Mouse (Mus musculus) intestine, postnatal 0 days (tissue): ENCODE results near the gene Rph3al. TPM values are rescaled to one million over a fixed set of nuclear protein-coding genes. Genes with fewer than 3 reads are reported as not detected.

Experiments
- ATAC-seq: fragments of 200-750 bp; cut with Nextera tagmentation; 2 replicates; pipeline ENCODE4 v1.8.0; 2017; ENCODE audit warnings: mild to moderate bottlenecking, moderate TSS enrichment, moderate library complexity
- H3K27ac ChIP-seq: fragments of 300-500 bp; sonication (generic); 2 replicates; pipeline ENCODE4 v1.5.1; 2014; ENCODE audit warnings: mild to moderate bottlenecking, low read depth, low read length, moderate library complexity
- H3K27me3 ChIP-seq: fragments of 300-500 bp; sonication (generic); replicated peaks from 2 replicates; pipeline ENCODE4 v1.6.1; 2014; ENCODE audit warnings: low read length, mixed read lengths; ENCODE audit not compliant: control insufficient read depth, insufficient read depth
- H3K36me3 ChIP-seq: fragments of 300-500 bp; sonication (generic); 2 replicates; pipeline ENCODE4 v1.6.1; 2014; ENCODE audit warnings: mild to moderate bottlenecking, moderate library complexity; ENCODE audit not compliant: control insufficient read depth, insufficient read depth
- H3K4me1 ChIP-seq: fragments of 300-500 bp; sonication (generic); replicated peaks from 2 replicates; pipeline ENCODE4 v1.6.1; 2014; ENCODE audit warnings: antibody characterized with exemption, low read length, mixed read lengths; ENCODE audit not compliant: control insufficient read depth, insufficient read depth
- H3K4me2 ChIP-seq: fragments of 300-500 bp; sonication (generic); replicated peaks from 2 replicates; pipeline ENCODE4 v1.6.1; 2014; ENCODE audit warnings: low read depth, mild to moderate bottlenecking, moderate library complexity
- H3K4me3 ChIP-seq: fragments of 300-500 bp; sonication (generic); 2 replicates; pipeline ENCODE4 v1.5.1; 2014; ENCODE audit warnings: low read depth, low read length
- H3K9ac ChIP-seq: fragments of 300-500 bp; sonication (generic); 2 replicates; pipeline ENCODE4 v1.6.1; 2014; ENCODE audit warnings: mild to moderate bottlenecking, low read depth, low read length
- H3K9me3 ChIP-seq: fragments of 300-500 bp; sonication (generic); 2 replicates; pipeline ENCODE4 v1.6.1; 2016; ENCODE audit warnings: mixed run types; ENCODE audit not compliant: control insufficient read depth
- CTCF ChIP-seq: sonication (generic); IDR thresholded peaks from 2 replicates; pipeline ENCODE4 v1.5.1; 2016; ENCODE audit warnings: low read depth, mild to moderate bottlenecking, control low read depth, antibody characterized with exemption, moderate library complexity
- WGBS: fragments of 180-500 bp; shearing (Covaris S2); extraction: QIAGEN DNeasy Blood & Tissue Kit; methylation state at CpG from one replicate; pipeline ENCODE4 v1.1.7; 2014; 5-methylcytosine and 5-hydroxymethylcytosine counted together
- polyA plus RNA-seq: library from polyadenylated mRNA; unstranded; fragments of >200 nt; fragmentation: Nextera tagmentation; extraction: Ambion mirVana; gene quantifications from 2 replicates; pipeline ENCODE4 v1.2.1, GENCODE M21; 2015

Rph3al gene
- polyA plus RNA-seq, 1 experiment from 2014 or later: 10.5 TPM

DNA sequence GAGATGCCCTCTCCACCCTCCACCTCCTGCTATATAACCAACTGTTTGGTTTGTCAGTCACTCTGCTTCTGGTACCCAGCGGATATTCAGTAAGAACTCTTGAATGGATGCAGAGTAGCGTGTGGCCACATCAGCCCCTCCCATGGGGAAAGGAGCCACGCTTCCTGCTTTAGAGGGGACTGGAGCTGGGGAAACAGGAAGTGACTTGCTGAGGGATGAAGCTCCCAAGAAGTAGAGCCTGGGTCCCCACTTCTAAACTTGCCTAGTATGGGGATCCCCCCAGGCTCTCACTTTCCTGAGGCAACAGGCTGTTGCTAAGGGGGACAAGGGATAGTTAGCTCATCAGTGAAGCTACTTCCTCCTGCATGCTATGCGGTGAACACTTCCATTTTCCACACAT is 30.8 kb downstream of the Rph3al start:
- Histone ChIP-seq H3K27ac (no peak overlapping the region), H3K4me1 (0 out of 2 replicates have a peak, but pooled peaks cover 8% of the 10 kb centered on the region), H3K4me2 (no peak overlapping the region), H3K9me3 (no peaks in the 10 kb centered on the region), H3K9ac (no peak overlapping the region), H3K4me3 (no peak overlapping the region), H3K27me3 (no peaks in the 10 kb centered on the region), H3K36me3 (peaks cover 53% of the 10 kb centered on the region)
- WGBS: 79% methylated on average over 4 of the region's 4 CpGs
- ATAC-seq: no peak
- no peak for TF ChIP-seq CTCF

DNA sequence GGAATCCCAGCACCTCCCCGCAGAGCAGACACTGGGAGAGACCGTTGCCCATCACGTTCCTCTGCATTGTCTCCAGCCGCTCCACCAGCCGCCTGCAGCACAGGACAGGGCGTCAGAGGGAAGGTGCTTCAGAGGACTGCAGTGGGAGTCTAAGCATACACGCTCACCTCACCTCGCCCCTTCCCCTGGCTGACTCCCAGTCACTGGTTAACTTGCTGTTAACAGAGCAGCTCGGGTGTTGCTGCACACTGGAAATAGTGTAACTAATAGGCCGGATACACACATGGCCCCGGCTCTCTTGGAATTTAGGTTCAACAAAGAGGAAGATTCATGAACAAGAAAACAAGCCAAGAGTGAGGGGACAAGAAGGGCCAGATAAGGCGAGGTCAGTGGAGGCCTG is 31.7 kb downstream of the Rph3al start:
- Histone ChIP-seq H3K4me2 (no peak overlapping the region), H3K36me3 (peaks cover 53% of the 10 kb centered on the region), H3K4me1 (0 out of 2 replicates have a peak, but pooled peaks cover 8% of the 10 kb centered on the region), H3K27ac (no peak overlapping the region), H3K9ac (no peak overlapping the region), H3K9me3 (no peaks in the 10 kb centered on the region), H3K4me3 (no peak overlapping the region), H3K27me3 (no peaks in the 10 kb centered on the region)
- 62% methylated on average over 12 of the region's 12 CpGs for WGBS
- no peak for TF ChIP-seq CTCF
- ATAC-seq: no peak

DNA sequence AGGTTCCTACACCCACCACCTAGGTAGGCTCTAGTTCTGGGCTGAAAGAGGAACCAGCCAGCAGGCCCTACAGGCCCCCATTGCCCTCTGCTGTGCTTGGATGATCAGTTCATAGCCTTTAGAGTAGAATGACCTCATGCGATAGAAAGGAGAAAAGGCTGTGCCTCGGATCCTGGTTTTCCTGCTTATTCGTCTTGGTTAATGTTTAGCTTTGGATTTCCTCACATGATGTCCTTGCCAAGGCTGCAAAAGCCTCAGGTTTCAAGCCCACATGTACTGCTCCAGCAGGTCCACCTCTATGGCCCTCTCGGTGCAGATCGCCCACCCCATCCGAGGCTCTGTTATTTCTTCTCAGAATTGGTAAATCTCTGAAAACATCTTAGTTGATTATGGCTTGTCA is 33.2 kb downstream of the Rph3al start:
- H3K4me1 ChIP-seq: 0 out of 2 replicates have a peak, but pooled peaks cover 8% of the 10 kb centered on the region
- H3K36me3 ChIP-seq: peaks cover 56% of the 10 kb centered on the region
- no peaks in the 10 kb centered on the region for H3K27me3 ChIP-seq
- ATAC-seq: peak; percentile 69
- H3K4me2 ChIP-seq: no peak overlapping the region
- peak overlapping the region; percentile 50 for H3K27ac ChIP-seq
- H3K4me3 ChIP-seq: no peak overlapping the region
- TF ChIP-seq CTCF: peak; percentile 29
- 19% methylated on average over 6 of the region's 6 CpGs for WGBS
- H3K9me3 ChIP-seq: no peaks in the 10 kb centered on the region
- no peak overlapping the region for H3K9ac ChIP-seq

DNA sequence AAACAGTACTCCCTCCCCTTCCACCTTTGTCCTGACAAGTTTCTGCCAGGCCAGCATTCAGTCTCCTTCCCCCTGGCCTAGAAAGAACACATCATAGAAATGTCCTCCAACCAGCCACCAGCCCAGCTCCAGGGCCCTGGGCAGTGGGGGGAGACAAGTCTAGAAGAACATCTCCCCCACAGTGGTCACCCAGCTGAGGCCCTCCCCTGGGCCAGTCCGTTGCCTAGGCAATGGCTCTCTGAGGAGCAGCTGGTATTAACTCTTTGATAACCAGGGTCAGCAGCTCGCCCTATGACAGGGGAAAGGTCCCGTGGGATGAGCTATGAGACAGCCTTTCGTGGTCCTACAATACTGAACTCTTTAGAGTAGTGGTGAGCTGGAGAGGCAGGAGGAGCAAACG is 33.7 kb downstream of the Rph3al start:
- H3K9me3 ChIP-seq: no peaks in the 10 kb centered on the region
- H3K4me1 ChIP-seq: 0 out of 2 replicates have a peak, but pooled peaks cover 8% of the 10 kb centered on the region
- H3K36me3 ChIP-seq: peaks cover 52% of the 10 kb centered on the region
- no peak overlapping the region for H3K4me3 ChIP-seq
- H3K27ac ChIP-seq: peak overlapping the region; percentile 50
- no peak overlapping the region for H3K9ac ChIP-seq
- no peaks in the 10 kb centered on the region for H3K27me3 ChIP-seq
- no peak overlapping the region for H3K4me2 ChIP-seq
- no peak for TF ChIP-seq CTCF
- 23% methylated on average over 5 of the region's 5 CpGs for WGBS
- no peak for ATAC-seq

DNA sequence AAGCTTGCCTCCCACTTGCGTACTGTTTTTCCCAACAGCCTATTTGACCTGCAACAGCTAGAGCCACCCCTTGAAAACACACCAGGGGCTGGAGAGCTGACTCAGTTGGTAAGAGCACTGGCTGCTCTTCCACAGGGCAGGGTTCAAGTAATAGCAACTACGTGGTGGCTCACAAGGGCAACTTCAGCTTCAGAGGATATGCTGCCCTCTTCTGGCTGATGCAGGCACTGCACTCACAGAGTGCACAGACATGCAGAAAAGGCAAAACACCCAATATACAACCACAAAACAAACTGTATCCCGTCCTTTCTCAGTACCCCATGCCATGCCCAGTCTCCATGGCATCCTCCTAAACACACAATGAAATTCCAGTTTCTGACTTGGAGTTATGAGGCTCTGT is 34.7 kb downstream of the Rph3al start:
- H3K4me1 ChIP-seq: 0 out of 2 replicates have a peak, but pooled peaks cover 8% of the 10 kb centered on the region
- no peak overlapping the region for H3K27ac ChIP-seq
- no peak overlapping the region for H3K4me2 ChIP-seq
- TF ChIP-seq CTCF: peak; percentile 82
- H3K36me3 ChIP-seq: peaks cover 47% of the 10 kb centered on the region
- no peak for ATAC-seq
- H3K27me3 ChIP-seq: no peaks in the 10 kb centered on the region
- no peak overlapping the region for H3K9ac ChIP-seq
- WGBS: 89% methylated on average over 3 of the region's 3 CpGs
- no peak overlapping the region for H3K4me3 ChIP-seq
- H3K9me3 ChIP-seq: no peaks in the 10 kb centered on the region

DNA sequence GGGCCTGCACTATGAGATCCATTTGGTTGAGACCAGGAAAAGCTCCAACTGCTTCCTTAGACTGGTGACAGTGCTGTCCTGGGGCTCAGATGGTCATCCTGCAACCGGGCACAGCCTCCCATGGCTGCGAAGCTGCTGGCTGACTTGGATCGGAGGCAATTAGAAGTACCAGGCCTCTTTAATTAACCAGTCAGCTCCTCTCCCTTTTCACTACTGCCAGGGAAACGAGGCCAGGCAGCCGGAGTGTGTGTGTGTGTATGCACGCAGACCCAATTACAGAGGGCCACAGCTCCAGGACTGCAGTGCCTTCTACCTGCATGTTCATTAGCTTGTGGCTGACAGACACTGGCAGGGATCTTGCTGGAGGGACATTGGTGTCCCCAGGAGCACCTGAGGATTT is 36.9 kb downstream of the Rph3al start:
- Histone ChIP-seq H3K27ac (no peak overlapping the region), H3K9me3 (no peaks in the 10 kb centered on the region), H3K27me3 (no peaks in the 10 kb centered on the region), H3K36me3 (peaks cover 27% of the 10 kb centered on the region; the same call in 1 of the 2 replicates), H3K4me3 (no peak overlapping the region), H3K4me2 (no peak overlapping the region), H3K9ac (no peak overlapping the region), H3K4me1 (0 out of 2 replicates have a peak, but pooled peaks cover 8% of the 10 kb centered on the region)
- no peak for TF ChIP-seq CTCF
- ATAC-seq: no peak
- WGBS: 85% methylated on average over 6 of the region's 6 CpGs

DNA sequence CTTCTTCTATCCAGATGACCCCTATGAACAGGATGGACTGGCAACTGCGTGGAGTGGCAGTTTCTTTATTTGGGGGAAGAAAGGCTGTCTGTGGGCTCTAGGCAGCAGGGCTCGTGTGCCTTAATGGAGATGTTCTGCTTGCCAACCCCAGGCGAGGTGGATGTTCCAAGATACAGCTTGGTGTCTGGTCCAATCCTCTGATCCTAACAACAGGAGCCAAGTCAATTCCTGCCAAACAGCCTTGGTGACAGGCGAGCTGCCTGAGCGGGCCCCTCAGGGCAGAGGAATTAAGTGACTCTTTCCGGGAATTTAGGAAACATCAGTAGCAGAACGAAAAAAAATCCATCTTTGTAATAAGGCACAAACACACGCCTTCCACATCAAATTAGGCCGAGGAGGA is 38.6 kb downstream of the Rph3al start:
- Histone ChIP-seq H3K4me1 (0 out of 2 replicates have a peak, but pooled peaks cover 4% of the 10 kb centered on the region), H3K4me3 (no peak overlapping the region), H3K9me3 (no peaks in the 10 kb centered on the region), H3K36me3 (peaks cover 20% of the 10 kb centered on the region; the same call in 1 of the 2 replicates), H3K27me3 (no peaks in the 10 kb centered on the region), H3K9ac (no peak overlapping the region), H3K27ac (no peak overlapping the region), H3K4me2 (no peak overlapping the region)
- ATAC-seq: no peak
- 61% methylated on average over 9 of the region's 9 CpGs for WGBS
- TF ChIP-seq CTCF: no peak
